Mouse (Mus musculus) neural tube, embryonic 12.5 days (tissue): Measurements from ENCODE around the gene Dnah17. TPM values are rescaled to one million over a fixed set of nuclear protein-coding genes. Genes with fewer than 3 reads are reported as not detected.

Experiments
- ATAC-seq: fragments of 200-750 bp; cut with Nextera tagmentation; 2 replicates; pipeline ENCODE4 v1.8.0; 2017; ENCODE audit warnings: low read depth, mild to moderate bottlenecking, moderate TSS enrichment, moderate library complexity; ENCODE audit not compliant: low FRiP score
- H3K27ac ChIP-seq: fragments of 300-500 bp; sonication (generic); 2 replicates; pipeline ENCODE4 v1.5.1; 2016
- H3K27me3 ChIP-seq: fragments of 300-500 bp; sonication (generic); replicated peaks from 2 replicates; pipeline ENCODE4 v1.6.1; 2016; ENCODE audit warnings: mild to moderate bottlenecking
- H3K36me3 ChIP-seq: fragments of 300-500 bp; sonication (generic); 2 replicates; pipeline ENCODE4 v1.6.1; 2016; ENCODE audit warnings: mild to moderate bottlenecking
- H3K4me1 ChIP-seq: fragments of 300-500 bp; sonication (generic); 2 replicates; pipeline ENCODE4 v1.6.1; 2016
- H3K4me2 ChIP-seq: fragments of 300-500 bp; sonication (generic); replicated peaks from 2 replicates; pipeline ENCODE4 v1.6.1; 2016; ENCODE audit warnings: mild to moderate bottlenecking
- H3K4me3 ChIP-seq: fragments of 300-500 bp; sonication (generic); 2 replicates; pipeline ENCODE4 v1.5.1; 2016
- H3K9ac ChIP-seq: fragments of 300-500 bp; sonication (generic); 2 replicates; pipeline ENCODE4 v1.6.1; 2016; ENCODE audit warnings: mild to moderate bottlenecking
- H3K9me3 ChIP-seq: fragments of 300-500 bp; sonication (generic); 2 replicates; pipeline ENCODE4 v1.6.1; 2016; ENCODE audit warnings: mild to moderate bottlenecking
- WGBS: fragments of 180-500 bp; shearing (Covaris S2); methylation state at CpG from one replicate; pipeline ENCODE4 v1.1.7; 2016; 5-methylcytosine and 5-hydroxymethylcytosine counted together
- polyA plus RNA-seq: library from polyadenylated mRNA; unstranded; fragments of >200 nt; fragmentation: Nextera tagmentation; extraction: Ambion mirVana; gene quantifications from 2 replicates; pipeline ENCODE4 v1.2.1, GENCODE M21; 2016

Dnah17 gene
- polyA plus RNA-seq, 1 experiment from 2014 or later, result 0.27 TPM

DNA sequence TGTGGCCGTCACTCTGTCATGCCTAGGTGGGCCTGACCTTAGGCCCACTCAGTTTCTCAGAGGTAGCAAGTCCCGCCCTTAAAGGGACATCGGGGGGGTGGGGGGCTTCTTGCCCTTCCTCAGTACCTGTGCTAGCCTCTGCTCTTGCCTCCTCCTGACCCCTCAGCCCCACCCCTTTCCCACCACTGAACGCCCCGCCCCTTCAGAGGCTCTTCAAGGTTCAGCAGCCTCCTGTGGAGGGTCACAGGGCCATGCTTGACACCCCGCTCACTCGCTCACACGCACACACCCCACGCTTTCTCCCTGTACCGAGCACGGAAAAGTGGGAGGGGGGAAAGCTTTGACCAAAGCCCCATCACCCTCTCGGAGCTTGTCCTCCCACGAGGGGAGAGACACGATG, 50.7 kb downstream of the Dnah17 start:
- WGBS, result 84% methylated on average over 14 of the region's 14 CpGs
- Histone ChIP-seq H3K4me2 (no peak overlapping the region), H3K4me1 (peaks cover 6% of the 10 kb centered on the region; the same call in 1 of the 2 replicates), H3K4me3 (no peak overlapping the region), H3K36me3 (no peaks in the 10 kb centered on the region), H3K27me3 (no peaks in the 10 kb centered on the region), H3K9ac (no peak overlapping the region), H3K27ac (no peak overlapping the region), H3K9me3 (no peaks in the 10 kb centered on the region)
- ATAC-seq, result no peak

DNA sequence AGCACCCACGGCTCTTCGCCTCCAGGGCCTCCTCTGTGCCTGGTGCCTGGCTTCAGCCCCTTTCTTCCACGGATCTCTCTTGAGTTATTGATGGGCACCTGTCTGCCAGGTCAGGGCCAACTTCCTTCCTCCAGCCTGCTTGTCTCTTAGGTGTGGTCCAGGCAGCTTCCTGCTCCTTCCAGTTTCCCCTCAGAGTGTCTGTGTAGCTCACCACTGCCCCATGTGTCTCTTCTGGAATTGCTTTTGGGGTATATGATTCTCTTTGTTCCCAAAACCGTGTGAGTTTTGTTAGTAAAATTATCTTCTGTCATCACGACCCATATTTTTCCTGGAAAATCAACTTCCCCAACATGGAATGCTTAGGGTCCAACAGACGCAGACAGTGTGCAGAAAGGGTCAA, 53.5 kb downstream of the Dnah17 start:
- Histone ChIP-seq H3K27ac (no peak overlapping the region), H3K4me2 (no peak overlapping the region), H3K36me3 (no peaks in the 10 kb centered on the region), H3K27me3 (no peaks in the 10 kb centered on the region), H3K9ac (no peak overlapping the region), H3K4me3 (no peak overlapping the region), H3K9me3 (no peaks in the 10 kb centered on the region), H3K4me1 (no peaks in the 10 kb centered on the region)
- ATAC-seq, result no peak
- WGBS, result 86% methylated on average over 6 of the region's 6 CpGs

DNA sequence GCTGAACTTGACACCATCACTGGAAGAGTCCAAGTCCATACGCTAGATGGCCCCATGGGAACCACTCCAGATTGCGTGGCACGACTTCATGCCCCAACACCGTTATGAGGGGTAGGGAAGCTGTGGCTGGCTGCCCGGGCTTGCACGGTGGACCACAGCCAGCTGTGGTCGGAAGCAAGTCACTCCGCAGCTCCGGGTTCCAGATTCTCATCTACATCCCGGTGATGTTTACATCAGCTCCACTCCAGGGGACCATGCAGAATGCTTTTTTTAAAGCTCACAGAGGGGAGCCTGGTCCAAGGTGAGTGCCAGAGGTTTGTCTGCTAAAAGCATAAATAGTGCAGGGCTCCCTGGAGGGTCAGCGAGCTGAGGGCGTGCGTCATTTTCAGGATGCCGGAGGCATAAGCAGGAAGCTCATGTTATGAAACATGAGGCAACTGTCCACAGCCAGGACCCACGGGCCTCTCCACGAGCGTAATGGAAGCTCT, 55.4 kb downstream of the Dnah17 start:
- ATAC-seq, result no peak
- no peaks in the 10 kb centered on the region for H3K27me3 ChIP-seq
- H3K4me2 ChIP-seq, result no peak overlapping the region
- WGBS, result 82% methylated on average over 17 of the region's 17 CpGs
- H3K27ac ChIP-seq, result no peak overlapping the region
- no peak overlapping the region for H3K9ac ChIP-seq
- H3K4me1 ChIP-seq, result no peaks in the 10 kb centered on the region
- H3K4me3 ChIP-seq, result no peak overlapping the region
- H3K36me3 ChIP-seq, result no peaks in the 10 kb centered on the region
- H3K9me3 ChIP-seq, result no peaks in the 10 kb centered on the region

DNA sequence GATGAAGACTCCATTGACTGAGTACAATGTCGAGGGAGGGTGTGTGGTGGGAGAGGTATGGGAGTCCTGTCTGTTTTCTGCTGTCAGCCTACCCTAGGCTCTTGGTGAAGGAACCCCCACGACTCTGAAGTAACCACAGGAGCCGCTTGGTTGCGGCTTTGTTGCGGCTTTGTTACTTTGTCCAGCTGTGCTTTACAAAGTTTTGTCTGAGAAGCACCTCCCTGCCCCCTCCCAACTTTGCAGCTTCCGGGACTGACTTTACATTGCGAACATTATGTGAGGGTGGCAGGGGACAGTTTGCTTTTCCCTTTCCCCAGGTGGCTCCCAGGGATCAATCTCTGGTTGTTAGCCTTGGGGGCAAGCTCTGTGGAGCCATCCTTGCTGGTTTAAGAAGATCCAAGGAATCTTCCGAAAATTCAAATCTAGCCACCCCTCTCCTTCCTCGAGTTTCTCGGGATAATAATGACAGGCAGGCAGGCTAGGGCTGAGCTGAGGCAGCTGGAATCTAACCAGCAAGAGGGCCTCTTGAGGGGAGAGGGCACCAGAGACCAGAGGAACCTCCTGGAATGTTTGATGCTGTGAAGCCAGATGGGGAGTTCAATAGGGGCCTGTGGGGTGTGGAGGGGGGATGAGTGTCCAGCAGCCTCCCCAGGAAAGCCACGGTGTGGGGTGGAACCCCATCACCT, 59.1 kb downstream of the Dnah17 start:
- H3K36me3 ChIP-seq, result no peaks in the 10 kb centered on the region
- H3K9me3 ChIP-seq, result no peaks in the 10 kb centered on the region
- no peak overlapping the region for H3K4me3 ChIP-seq
- H3K4me1 ChIP-seq, result no peaks in the 10 kb centered on the region
- no peak for ATAC-seq
- H3K9ac ChIP-seq, result no peak overlapping the region
- no peak overlapping the region for H3K27ac ChIP-seq
- WGBS, result 61% methylated on average over 11 of the region's 11 CpGs
- H3K4me2 ChIP-seq, result no peak overlapping the region
- no peaks in the 10 kb centered on the region for H3K27me3 ChIP-seq

DNA sequence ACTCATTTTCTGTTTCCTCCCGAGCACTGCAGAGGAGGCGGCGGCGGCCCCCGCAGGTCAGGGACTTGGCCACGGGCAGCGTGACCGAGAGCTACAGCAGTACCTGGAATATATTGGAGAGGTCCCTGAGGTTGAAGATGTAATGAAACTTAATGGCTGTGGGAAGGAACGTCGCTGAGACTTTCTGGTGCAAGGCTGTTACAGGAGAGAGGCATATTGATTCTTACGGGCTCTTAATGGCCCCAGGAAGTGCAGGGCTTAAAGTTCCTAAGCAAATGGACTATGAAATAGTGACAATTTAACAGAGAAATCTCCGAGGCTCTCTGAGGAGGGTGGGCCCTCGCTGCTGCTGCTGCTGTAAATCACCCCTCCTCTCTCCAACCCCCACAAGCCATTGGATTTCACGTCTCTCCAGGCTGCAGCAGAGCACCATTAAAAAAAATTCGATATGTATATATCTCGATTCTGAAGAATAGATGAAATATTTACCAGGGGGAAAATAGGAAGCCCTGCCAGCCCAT, 61.6 kb downstream of the Dnah17 start:
- WGBS, result 70% methylated on average over 16 of the region's 16 CpGs
- Histone ChIP-seq H3K36me3 (no peaks in the 10 kb centered on the region), H3K27me3 (no peaks in the 10 kb centered on the region), H3K9me3 (no peaks in the 10 kb centered on the region), H3K4me3 (no peak overlapping the region), H3K27ac (no peak overlapping the region), H3K4me2 (0 out of 2 replicates have a peak overlapping the region, but pooled peaks have one; percentile 14), H3K4me1 (no peaks in the 10 kb centered on the region), H3K9ac (no peak overlapping the region)
- ATAC-seq, result no peak

DNA sequence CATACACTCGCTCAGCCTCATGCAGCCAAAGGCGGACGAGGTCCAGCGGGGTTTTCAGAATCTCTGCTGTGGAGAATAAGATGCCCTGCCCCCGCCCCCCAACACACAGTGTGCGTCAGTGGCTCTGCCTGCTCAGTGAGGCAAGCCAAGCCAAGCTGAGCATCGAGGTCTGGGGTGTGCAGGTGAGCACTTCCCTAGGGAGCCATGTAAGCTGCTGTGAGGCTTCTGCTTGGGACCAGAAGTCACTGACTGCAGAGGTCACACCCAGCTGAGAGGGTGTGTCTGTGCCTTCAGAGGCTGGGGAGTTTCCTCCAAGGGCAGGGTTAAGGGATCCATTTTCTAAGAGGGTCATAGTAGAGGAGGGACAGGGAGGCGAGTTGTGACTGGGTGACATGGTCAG, 62.8 kb downstream of the Dnah17 start:
- ATAC-seq, result no peak
- Histone ChIP-seq H3K27me3 (no peaks in the 10 kb centered on the region), H3K36me3 (no peaks in the 10 kb centered on the region), H3K27ac (no peak overlapping the region), H3K4me1 (no peaks in the 10 kb centered on the region), H3K4me2 (no peak overlapping the region), H3K4me3 (no peak overlapping the region), H3K9me3 (no peaks in the 10 kb centered on the region), H3K9ac (no peak overlapping the region)
- 80% methylated on average over 8 of the region's 8 CpGs for WGBS

DNA sequence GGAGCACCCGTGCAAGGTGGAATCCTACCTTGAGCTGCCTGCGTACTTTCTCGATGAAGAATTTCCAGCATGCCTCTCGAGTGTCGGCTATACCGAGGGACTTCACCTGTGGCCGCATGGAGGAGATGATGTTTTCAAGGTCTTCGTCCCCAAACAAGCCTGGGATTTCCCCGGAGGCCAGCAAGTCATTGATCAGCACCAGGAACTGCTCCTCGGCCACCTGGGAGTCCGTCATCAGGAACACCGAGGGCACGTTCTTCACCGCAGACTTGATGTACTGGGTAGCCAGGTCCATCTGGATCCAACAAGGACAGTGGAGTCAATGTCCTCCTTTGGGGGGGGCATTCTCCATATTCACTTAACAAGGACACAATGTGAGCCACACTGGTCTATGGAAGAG, 70.4 kb downstream of the Dnah17 start:
- Histone ChIP-seq H3K36me3 (no peaks in the 10 kb centered on the region), H3K4me2 (no peak overlapping the region), H3K4me1 (0 out of 2 replicates have a peak, but pooled peaks cover 3% of the 10 kb centered on the region), H3K4me3 (no peak overlapping the region), H3K27ac (no peak overlapping the region), H3K9me3 (no peaks in the 10 kb centered on the region), H3K27me3 (no peaks in the 10 kb centered on the region), H3K9ac (no peak overlapping the region)
- 85% methylated on average over 14 of the region's 14 CpGs for WGBS
- no peak for ATAC-seq

DNA sequence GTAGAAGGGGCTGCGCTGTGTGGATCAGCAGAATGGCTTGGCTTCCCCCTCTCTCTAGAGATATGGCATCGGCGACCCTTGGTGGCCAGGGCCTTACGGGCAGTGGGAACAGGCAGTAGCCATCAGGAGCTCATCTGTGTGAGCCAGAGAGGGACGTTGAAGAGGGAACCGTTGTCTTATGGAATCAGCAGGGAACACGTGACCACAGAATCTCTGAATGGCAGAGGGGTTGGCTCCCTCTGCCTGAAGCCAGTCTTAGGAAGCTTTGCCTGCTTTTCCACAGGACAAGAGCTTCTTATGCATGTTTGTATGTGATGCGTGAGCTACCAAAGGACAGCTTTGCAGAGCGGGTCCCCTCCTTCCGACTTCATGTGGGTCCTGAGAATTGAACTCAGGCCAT, 71.6 kb downstream of the Dnah17 start:
- Histone ChIP-seq H3K27me3 (no peaks in the 10 kb centered on the region), H3K4me3 (no peak overlapping the region), H3K4me2 (no peak overlapping the region), H3K9ac (no peak overlapping the region), H3K36me3 (no peaks in the 10 kb centered on the region), H3K27ac (no peak overlapping the region), H3K4me1 (0 out of 2 replicates have a peak, but pooled peaks cover 3% of the 10 kb centered on the region), H3K9me3 (no peaks in the 10 kb centered on the region)
- WGBS, result 68% methylated on average over 10 of the region's 10 CpGs
- no peak for ATAC-seq

DNA sequence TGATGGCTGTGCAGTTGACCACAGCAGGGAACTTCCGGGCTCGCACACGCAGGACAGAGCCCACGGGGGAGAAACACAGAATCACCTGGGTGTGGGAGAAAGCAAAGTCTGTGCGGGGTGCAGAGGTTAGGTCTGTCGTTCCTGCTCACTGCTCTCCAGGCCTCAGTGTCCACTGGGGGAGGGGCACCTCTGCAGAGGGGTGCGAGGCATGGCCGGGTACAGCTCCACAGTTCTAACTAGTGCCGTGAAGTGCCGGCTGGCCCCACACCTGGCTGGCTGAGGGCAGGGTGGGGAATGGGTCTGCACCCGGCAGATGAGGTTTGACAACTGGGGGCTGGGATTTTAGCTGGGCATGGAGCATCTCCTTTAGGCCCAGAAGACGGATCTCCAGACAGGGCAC, 72.1 kb downstream of the Dnah17 start:
- H3K9ac ChIP-seq, result no peak overlapping the region
- no peaks in the 10 kb centered on the region for H3K9me3 ChIP-seq
- no peak overlapping the region for H3K27ac ChIP-seq
- WGBS, result 78% methylated on average over 12 of the region's 12 CpGs
- H3K4me1 ChIP-seq, result 0 out of 2 replicates have a peak, but pooled peaks cover 3% of the 10 kb centered on the region
- no peaks in the 10 kb centered on the region for H3K36me3 ChIP-seq
- H3K4me3 ChIP-seq, result no peak overlapping the region
- no peak overlapping the region for H3K4me2 ChIP-seq
- H3K27me3 ChIP-seq, result no peaks in the 10 kb centered on the region
- ATAC-seq, result no peak

DNA sequence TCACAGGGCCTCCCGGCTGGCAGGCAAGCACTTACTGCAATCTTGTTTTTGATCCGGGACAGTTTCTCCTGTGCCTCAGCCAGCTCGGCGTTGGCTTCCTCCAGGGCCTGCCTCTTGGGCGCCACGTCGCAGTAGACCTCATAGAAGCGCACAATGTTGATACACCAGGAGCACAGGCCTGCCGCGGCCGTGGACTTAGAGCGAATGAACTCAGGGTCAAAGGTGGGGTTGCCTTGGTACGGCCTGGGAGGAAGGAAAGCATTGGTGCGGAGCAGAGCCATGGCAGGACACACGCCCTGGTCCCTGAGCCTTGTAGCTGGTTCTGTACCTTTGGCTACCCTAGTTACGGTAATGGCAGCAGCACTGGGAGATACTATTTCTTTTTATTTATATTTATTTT, 80.3 kb downstream of the Dnah17 start:
- no peak overlapping the region for H3K9ac ChIP-seq
- H3K36me3 ChIP-seq, result no peaks in the 10 kb centered on the region
- H3K27ac ChIP-seq, result no peak overlapping the region
- H3K4me3 ChIP-seq, result no peak overlapping the region
- no peak for ATAC-seq
- 84% methylated on average over 16 of the region's 16 CpGs for WGBS
- no peaks in the 10 kb centered on the region for H3K27me3 ChIP-seq
- no peak overlapping the region for H3K4me2 ChIP-seq
- H3K9me3 ChIP-seq, result no peaks in the 10 kb centered on the region
- H3K4me1 ChIP-seq, result no peaks in the 10 kb centered on the region

DNA sequence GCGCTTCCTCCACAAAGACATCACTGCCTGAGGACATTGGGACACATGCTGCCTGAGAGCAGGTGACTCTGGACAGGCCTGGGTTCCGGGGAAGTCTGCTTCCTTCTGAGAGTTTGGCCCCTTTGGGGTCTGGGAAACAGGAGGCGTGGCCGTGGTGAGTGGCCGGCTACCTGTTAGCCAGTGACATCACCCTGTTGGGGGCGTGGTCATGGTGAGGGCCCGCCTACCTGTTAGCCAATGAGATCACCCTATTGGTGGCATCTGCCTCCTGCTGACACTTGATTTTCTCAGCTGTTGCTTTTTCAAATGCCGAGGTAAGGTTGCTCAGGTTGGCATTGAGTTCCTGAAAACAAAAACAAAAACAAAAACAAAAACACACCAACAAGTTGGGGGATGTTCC, 80.8 kb downstream of the Dnah17 start:
- ATAC-seq, result no peak
- Histone ChIP-seq H3K27ac (no peak overlapping the region), H3K36me3 (no peaks in the 10 kb centered on the region), H3K4me3 (no peak overlapping the region), H3K4me2 (no peak overlapping the region), H3K9ac (no peak overlapping the region), H3K4me1 (no peaks in the 10 kb centered on the region), H3K9me3 (no peaks in the 10 kb centered on the region), H3K27me3 (no peaks in the 10 kb centered on the region)
- WGBS, result 34% methylated on average over 8 of the region's 8 CpGs

DNA sequence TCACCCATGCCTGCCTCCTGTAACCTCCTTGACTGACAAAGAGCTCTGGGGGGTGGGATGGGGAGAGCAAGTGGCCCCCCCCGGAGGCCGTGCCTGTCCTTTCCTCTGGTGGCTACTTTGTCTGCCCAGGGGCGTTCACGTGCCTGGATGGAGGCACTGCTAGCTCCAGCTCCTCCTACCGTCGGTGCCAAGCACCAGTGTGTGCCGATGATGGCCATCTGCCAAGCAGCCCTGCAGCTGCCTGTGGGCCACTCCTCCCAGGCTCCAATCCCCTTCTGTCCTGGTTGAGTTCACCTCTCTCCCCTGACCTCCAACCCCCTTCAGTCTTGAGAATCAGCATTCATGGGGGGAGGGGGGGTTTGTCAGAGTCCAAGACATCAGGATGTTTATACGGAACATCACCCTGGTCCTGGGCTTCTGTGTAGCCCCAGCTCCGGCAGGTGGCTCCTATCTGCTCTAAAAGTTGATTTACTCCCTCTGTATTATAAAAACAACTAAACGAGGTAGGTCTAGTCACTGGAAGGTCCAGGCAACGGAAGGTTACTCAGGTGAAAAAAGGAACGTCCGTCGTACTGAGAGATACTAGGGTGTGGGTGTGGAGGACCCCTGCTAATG, 87.0 kb downstream of the Dnah17 start:
- Histone ChIP-seq H3K4me2 (no peak overlapping the region), H3K27me3 (no peaks in the 10 kb centered on the region), H3K9me3 (no peaks in the 10 kb centered on the region), H3K27ac (no peak overlapping the region), H3K36me3 (no peaks in the 10 kb centered on the region), H3K4me1 (peaks cover 9% of the 10 kb centered on the region), H3K4me3 (no peak overlapping the region), H3K9ac (no peak overlapping the region)
- no peak for ATAC-seq
- WGBS, result 63% methylated on average over 14 of the region's 14 CpGs

DNA sequence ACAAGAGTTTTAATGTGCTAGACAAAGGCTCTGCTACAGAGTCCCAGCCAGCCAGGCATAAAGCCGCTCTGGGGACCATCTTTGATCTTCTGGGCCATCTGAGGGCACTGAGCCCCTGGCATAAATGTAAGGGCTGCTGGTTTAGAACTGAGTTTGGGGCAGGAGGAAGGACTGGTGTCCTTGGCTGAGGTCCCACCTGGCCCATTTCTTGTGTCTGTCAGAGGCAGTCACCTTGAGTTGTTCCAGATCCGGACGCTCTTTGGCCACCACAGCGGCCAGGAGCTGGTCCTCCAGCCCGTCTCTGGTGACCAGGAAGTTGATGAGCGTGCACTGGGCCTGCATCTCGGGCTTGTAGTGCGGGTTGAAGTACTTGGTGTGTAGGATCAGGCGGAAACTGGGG, 87.6 kb downstream of the Dnah17 start:
- Histone ChIP-seq H3K4me3 (no peak overlapping the region), H3K4me1 (peaks cover 9% of the 10 kb centered on the region), H3K36me3 (no peaks in the 10 kb centered on the region), H3K27ac (no peak overlapping the region), H3K9me3 (no peaks in the 10 kb centered on the region), H3K4me2 (no peak overlapping the region), H3K9ac (no peak overlapping the region), H3K27me3 (no peaks in the 10 kb centered on the region)
- no peak for ATAC-seq
- WGBS, result 85% methylated on average over 9 of the region's 9 CpGs
